Mouse (Mus musculus) stomach, embryonic 14.5 days (tissue): ENCODE data around the gene Gxylt2. TPM values are rescaled to one million over a fixed set of nuclear protein-coding genes. Genes with fewer than 3 reads are reported as not detected.

ENCODE experiments used
- ATAC-seq: fragments of 200-750 bp; cut with Nextera tagmentation; 2 replicates; pipeline ENCODE4 v1.8.0; 2017; ENCODE audit warnings: low read depth, moderate TSS enrichment; ENCODE audit not compliant: insufficient number of reproducible peaks, insufficient read depth, low FRiP score
- H3K27ac ChIP-seq: fragments of 300-500 bp; sonication (generic); 2 replicates; pipeline ENCODE4 v1.5.1; 2014; ENCODE audit warnings: mild to moderate bottlenecking, low read length, moderate library complexity, mixed read lengths
- H3K27me3 ChIP-seq: fragments of 300-500 bp; sonication (generic); 2 replicates; pipeline ENCODE4 v1.6.1; 2014; ENCODE audit warnings: low read length, control low read depth, mixed read lengths; ENCODE audit not compliant: control insufficient read depth, insufficient read depth
- H3K36me3 ChIP-seq: fragments of 300-500 bp; sonication (generic); 2 replicates; pipeline ENCODE4 v1.6.1; 2014; ENCODE audit warnings: mild to moderate bottlenecking, control low read depth, low read length, moderate library complexity, mixed read lengths; ENCODE audit not compliant: control insufficient read depth, insufficient read depth
- H3K4me1 ChIP-seq: fragments of 300-500 bp; sonication (generic); 2 replicates; pipeline ENCODE4 v1.6.1; 2014; ENCODE audit warnings: low read length, control low read depth, mixed read lengths; ENCODE audit not compliant: control insufficient read depth, insufficient read depth
- H3K4me2 ChIP-seq: fragments of 300-500 bp; sonication (generic); replicated peaks from 2 replicates; pipeline ENCODE4 v1.6.1; 2014; ENCODE audit warnings: low read depth, low read length, control low read depth
- H3K4me3 ChIP-seq: fragments of 300-500 bp; sonication (generic); 2 replicates; pipeline ENCODE4 v1.5.1; 2014; ENCODE audit warnings: low read depth, low read length, control low read depth
- H3K9ac ChIP-seq: fragments of 300-500 bp; sonication (generic); replicated peaks from 2 replicates; pipeline ENCODE4 v1.6.1; 2014; ENCODE audit warnings: low read depth, mild to moderate bottlenecking, control low read depth, low read length, moderate library complexity, mixed read lengths
- H3K9me3 ChIP-seq: fragments of 300-500 bp; sonication (generic); 2 replicates; pipeline ENCODE4 v1.6.1; 2016; ENCODE audit warnings: low read depth, low read length, control low read depth; ENCODE audit not compliant: control insufficient read depth
- WGBS: fragments of 180-500 bp; shearing (Covaris S2); extraction: QIAGEN DNeasy Blood & Tissue Kit; methylation state at CpG from one replicate; pipeline ENCODE4 v1.1.7; 2014; 5-methylcytosine and 5-hydroxymethylcytosine counted together
- polyA plus RNA-seq: library from polyadenylated mRNA; unstranded; fragments of >200 nt; fragmentation: Nextera tagmentation; extraction: Ambion mirVana; gene quantifications from 2 replicates; pipeline ENCODE4 v1.2.1, GENCODE M21; 2014

The Gxylt2 gene
- polyA plus RNA-seq, 1 experiment from 2014 or later, result 1.7 TPM

DNA sequence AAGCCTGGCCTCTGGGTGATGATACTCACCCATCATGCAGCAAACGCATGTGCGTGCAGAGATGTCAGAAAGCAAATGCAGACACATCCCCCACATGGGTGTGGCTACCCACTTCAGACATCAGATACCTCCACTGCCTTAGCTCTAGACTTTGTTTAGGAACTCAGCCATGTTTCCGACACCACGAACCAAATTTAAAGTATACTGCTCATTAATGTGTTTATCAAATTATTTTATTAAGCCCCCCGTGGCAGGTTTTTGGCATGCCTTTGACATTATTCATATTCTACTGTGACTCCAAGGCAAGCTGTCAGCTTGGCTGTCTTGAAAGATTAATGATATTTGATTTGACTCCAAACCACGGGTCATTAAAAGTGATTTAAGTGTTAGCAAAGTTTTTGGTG is 15.6 kb downstream of the Gxylt2 start:
- Histone ChIP-seq H3K9ac (no peak overlapping the region), H3K4me3 (no peak overlapping the region), H3K4me1 (no peaks in the 10 kb centered on the region), H3K36me3 (no peaks in the 10 kb centered on the region), H3K9me3 (no peaks in the 10 kb centered on the region), H3K27ac (no peak overlapping the region), H3K4me2 (no peak overlapping the region), H3K27me3 (no peaks in the 10 kb centered on the region)
- WGBS, result 43% methylated on average over 6 of the region's 6 CpGs
- no peak for ATAC-seq

GRCm38 (mm10) chr6:100720882-100721721 is 16.6 kb downstream of the Gxylt2 start:
- Histone ChIP-seq H3K36me3 (no peaks in the 10 kb centered on the region), H3K4me1 (no peaks in the 10 kb centered on the region), H3K27me3 (no peaks in the 10 kb centered on the region), H3K9ac (no peak overlapping the region), H3K9me3 (no peaks in the 10 kb centered on the region), H3K27ac (no peak overlapping the region), H3K4me2 (no peak overlapping the region), H3K4me3 (no peak overlapping the region)
- ATAC-seq, result no peak
- 31% methylated on average over 17 of the region's 17 CpGs for WGBS

GRCm38 (mm10) chr6:100731996-100732375 is 27.5 kb downstream of the Gxylt2 start:
- peaks cover 8% of the 10 kb centered on the region; the same call in 1 of the 2 replicates for H3K4me1 ChIP-seq
- no peak overlapping the region for H3K9ac ChIP-seq
- no peak overlapping the region for H3K4me2 ChIP-seq
- no peak overlapping the region for H3K4me3 ChIP-seq
- H3K9me3 ChIP-seq, result no peaks in the 10 kb centered on the region
- no peak overlapping the region for H3K27ac ChIP-seq
- no peak for ATAC-seq
- 53% methylated on average over 9 of the region's 9 CpGs for WGBS
- H3K27me3 ChIP-seq, result no peaks in the 10 kb centered on the region
- H3K36me3 ChIP-seq, result no peaks in the 10 kb centered on the region

- Histone ChIP-seq H3K27me3 (no peaks in the 10 kb centered on the region), H3K4me3 (no peak overlapping the region), H3K27ac (no peak overlapping the region), H3K36me3 (no peaks in the 10 kb centered on the region), H3K9me3 (no peaks in the 10 kb centered on the region), H3K9ac (no peak overlapping the region), H3K4me1 (peaks cover 8% of the 10 kb centered on the region; the same call in 1 of the 2 replicates), H3K4me2 (no peak overlapping the region)
- ATAC-seq, result no peak
- 40% methylated on average over 12 of the region's 12 CpGs for WGBS
Measured at GRCm38 (mm10) chr6:100732376-100733021, 28.0 kb downstream of the Gxylt2 start.

GRCm38 (mm10) chr6:100733218-100733617 is 28.7 kb downstream of the Gxylt2 start:
- no peaks in the 10 kb centered on the region for H3K9me3 ChIP-seq
- H3K4me1 ChIP-seq, result peaks cover 8% of the 10 kb centered on the region; the same call in 1 of the 2 replicates
- H3K27ac ChIP-seq, result no peak overlapping the region
- no peaks in the 10 kb centered on the region for H3K36me3 ChIP-seq
- WGBS, result 86% methylated on average over 10 of the region's 10 CpGs
- ATAC-seq, result no peak
- H3K4me2 ChIP-seq, result no peak overlapping the region
- H3K27me3 ChIP-seq, result no peaks in the 10 kb centered on the region
- H3K4me3 ChIP-seq, result no peak overlapping the region
- no peak overlapping the region for H3K9ac ChIP-seq

DNA sequence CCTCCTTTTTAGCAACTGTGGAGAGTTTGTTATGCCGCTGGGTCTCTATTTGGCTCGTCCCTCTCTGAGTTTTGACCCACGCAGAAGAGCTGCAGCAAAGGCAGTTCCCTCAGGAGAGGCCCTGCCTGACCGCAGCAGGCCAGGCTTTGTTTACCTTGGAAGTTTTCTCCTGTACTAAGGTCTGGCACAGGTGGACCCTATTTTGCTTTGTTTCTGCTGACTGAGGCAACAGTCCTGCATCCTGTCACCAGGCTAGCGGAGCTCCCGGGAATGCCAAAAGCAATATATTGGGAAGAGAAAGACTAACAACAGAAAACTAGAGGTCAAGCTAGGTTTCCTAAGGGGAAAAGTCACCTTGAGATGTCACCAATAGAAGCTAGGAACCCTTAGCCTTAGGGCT is 29.8 kb downstream of the Gxylt2 start:
- H3K9ac ChIP-seq, result no peak overlapping the region
- no peak overlapping the region for H3K27ac ChIP-seq
- H3K9me3 ChIP-seq, result no peaks in the 10 kb centered on the region
- H3K4me3 ChIP-seq, result no peak overlapping the region
- 67% methylated on average over 6 of the region's 6 CpGs for WGBS
- no peak overlapping the region for H3K4me2 ChIP-seq
- no peaks in the 10 kb centered on the region for H3K36me3 ChIP-seq
- H3K27me3 ChIP-seq, result no peaks in the 10 kb centered on the region
- ATAC-seq, result no peak
- peaks cover 8% of the 10 kb centered on the region; the same call in 1 of the 2 replicates for H3K4me1 ChIP-seq

- Histone ChIP-seq H3K4me1 (no peaks in the 10 kb centered on the region), H3K4me3 (no peak overlapping the region), H3K9me3 (no peaks in the 10 kb centered on the region), H3K9ac (no peak overlapping the region), H3K27me3 (no peaks in the 10 kb centered on the region), H3K27ac (no peak overlapping the region), H3K4me2 (no peak overlapping the region), H3K36me3 (no peaks in the 10 kb centered on the region)
- WGBS, result 74% methylated on average over 4 of the region's 4 CpGs
- no peak for ATAC-seq
Measured at GRCm38 (mm10) chr6:100758431-100759208, 54.1 kb downstream of the Gxylt2 start.

DNA sequence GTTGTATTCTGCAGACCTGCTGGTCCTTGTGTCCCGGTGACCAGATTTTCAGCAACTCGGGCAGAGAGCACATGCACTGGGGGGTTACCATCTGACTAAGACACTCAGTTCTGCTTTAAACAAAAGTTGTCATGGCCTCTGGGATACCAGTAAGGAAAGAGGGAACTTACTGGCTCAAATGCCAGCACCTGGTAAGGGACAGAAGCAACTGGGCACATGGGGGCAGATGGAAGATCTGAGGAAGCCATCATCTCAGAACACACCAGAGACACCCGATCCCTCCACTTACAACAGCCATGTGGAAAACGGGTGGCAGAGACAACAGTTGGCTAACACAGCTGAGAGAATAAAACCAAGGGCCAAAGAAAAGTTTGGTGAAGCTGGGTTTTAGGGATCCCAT is 63.2 kb downstream of the Gxylt2 start:
- H3K27ac ChIP-seq, result no peak overlapping the region
- no peaks in the 10 kb centered on the region for H3K36me3 ChIP-seq
- H3K4me2 ChIP-seq, result no peak overlapping the region
- no peaks in the 10 kb centered on the region for H3K4me1 ChIP-seq
- no peak overlapping the region for H3K4me3 ChIP-seq
- ATAC-seq, result no peak
- H3K9me3 ChIP-seq, result no peaks in the 10 kb centered on the region
- H3K27me3 ChIP-seq, result no peaks in the 10 kb centered on the region
- no peak overlapping the region for H3K9ac ChIP-seq
- 76% methylated on average over 4 of the region's 4 CpGs for WGBS
